Mouse (Mus musculus): Measurements from ENCODE around the gene Pus3.
A peak's percentile ranks its signal among the peaks of the same experiment; 100 is the strongest.
"Not testable (repeated sequence)": the region's sequence is repeated elsewhere in the genome, so short reads cannot be mapped to it uniquely, and the experiment has no call there.

Gene Pus3

GRCm38 (mm10) chr9:35545704-35546103 lies 12.7 kb upstream of the Pus3 start:
- DNase-seq (ENCODE audit: low spot score) = no peak

DNA sequence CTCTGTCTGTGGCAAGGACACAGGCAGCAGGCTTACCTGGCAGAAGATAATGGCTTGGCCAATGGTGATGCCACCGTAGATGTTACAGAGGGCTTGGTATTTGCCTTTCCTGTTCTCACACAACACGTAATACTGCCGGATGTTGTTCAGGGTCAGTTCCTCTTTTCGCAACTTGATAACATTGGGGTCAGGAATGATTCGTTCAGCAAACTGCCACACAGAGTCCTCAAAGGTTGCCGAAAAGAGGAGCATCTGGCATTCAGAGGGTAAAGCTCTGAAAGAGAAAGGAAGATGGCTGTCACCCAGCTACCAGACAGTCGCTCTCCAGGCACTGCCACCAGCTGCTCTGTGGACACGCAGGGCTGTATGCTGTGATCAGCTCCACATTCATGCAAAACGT lies 11.7 kb upstream of the Pus3 start:
- DNase-seq (ENCODE audit: low spot score) = no peak

DNA sequence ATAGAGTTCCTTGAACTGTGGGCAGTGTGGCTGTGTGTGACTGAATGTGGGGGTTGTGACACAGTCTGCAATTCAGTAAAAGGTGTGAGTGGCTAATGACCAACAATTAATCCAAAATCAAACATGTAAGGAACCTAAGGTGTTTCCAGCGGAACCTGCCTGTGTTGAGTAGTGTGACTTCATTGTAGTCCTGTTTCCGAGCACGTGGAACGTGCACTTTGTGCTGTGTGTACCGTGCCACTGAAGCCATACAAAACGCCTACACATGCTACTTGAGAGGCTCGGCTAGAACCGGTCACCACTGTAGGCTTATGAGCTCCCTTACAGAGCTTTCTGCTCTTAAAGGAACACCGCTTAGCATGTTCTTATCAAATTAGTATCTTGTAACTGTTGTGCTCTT lies 9.9 kb upstream of the Pus3 start:
- no peak for DNase-seq (ENCODE audit: low spot score)

GRCm38 (mm10) chr9:35556494-35557102 lies 1.8 kb upstream of the Pus3 start:
- no peak for DNase-seq (ENCODE audit: low spot score)

DNA sequence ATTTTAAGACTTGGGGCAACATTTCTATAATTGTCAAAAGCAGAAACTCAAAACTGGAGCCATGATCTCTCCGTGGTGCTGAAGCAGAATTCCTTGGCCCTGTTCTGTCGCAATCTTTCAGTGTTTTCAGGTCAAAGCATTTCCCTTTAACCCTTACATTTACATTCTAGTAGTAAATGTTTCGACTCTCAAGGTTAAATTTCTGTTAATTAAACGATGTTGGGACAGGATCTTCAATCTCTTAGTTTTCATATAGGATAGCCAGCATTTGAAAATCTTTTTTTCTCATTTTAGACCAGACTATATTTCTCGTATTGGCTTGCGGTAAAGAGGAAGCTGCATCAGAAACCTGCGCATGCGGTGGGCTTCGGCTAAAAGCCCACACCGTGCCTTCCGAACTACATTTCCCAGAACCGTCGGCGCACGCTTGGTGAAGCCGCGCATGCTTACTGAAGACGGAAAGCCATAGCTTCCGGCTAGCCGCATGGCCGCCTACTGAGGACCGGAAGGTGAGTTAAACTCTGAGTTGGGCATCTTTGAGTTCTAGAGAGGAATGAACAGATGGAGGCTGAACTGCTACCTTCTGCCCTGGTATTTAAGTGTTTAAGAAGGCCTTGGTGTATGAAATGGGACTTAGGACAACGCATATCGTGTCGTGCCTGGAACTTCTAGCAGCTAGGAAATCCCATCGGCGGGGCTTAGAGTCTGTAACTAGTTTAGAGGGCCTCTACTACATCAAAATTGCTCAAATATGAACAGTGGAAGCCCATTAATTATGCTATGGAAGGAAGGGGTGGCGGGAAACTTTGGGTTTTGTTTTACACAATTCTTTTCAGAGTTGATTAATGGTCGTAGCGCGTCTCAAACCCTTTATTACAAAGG lies 855 bp downstream of the Pus3 start:
- DNase-seq (ENCODE audit: low spot score) = peak; percentile 76

DNA sequence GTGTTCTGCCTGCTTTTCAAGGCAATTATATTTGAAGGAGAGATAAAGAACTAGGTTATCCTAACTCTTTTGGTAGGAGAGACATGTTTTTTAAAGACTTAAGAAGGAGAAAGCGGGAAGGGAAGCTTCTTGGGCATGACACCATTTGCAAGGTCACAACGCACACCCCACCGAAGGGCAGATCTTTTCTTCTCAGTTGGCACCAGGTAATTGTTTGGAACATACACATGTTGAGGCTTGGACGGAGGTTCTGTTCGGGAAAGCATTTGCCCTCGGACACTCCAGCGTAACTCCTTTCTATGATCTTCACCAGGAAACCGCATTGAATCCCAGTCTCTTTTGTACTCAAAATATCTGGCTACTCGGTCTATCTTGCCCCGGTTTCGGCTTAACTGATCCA lies 2.7 kb downstream of the Pus3 start:
- DNase-seq (ENCODE audit: low spot score) = no peak

GRCm38 (mm10) chr9:35561583-35561982 lies 3.2 kb downstream of the Pus3 start:
- no peak for DNase-seq (ENCODE audit: low spot score)

GRCm38 (mm10) chr9:35564536-35565240 lies 6.3 kb downstream of the Pus3 start:
- DNase-seq (ENCODE audit: low spot score) = no peak

GRCm38 (mm10) chr9:35567995-35568394 lies 9.6 kb downstream of the Pus3 start:
- no peak for DNase-seq (ENCODE audit: low spot score)

GRCm38 (mm10) chr9:35569571-35570534 lies 11.5 kb downstream of the Pus3 start, which contains the start of the genes Pate2 and Hyls1:
Gene Pate2, plus strand, starts transcription at chr9:35570284.
Gene Hyls1, minus strand, starts transcription at chr9:35570398.
- DNase-seq (ENCODE audit: low spot score) = peak; percentile 95

DNA sequence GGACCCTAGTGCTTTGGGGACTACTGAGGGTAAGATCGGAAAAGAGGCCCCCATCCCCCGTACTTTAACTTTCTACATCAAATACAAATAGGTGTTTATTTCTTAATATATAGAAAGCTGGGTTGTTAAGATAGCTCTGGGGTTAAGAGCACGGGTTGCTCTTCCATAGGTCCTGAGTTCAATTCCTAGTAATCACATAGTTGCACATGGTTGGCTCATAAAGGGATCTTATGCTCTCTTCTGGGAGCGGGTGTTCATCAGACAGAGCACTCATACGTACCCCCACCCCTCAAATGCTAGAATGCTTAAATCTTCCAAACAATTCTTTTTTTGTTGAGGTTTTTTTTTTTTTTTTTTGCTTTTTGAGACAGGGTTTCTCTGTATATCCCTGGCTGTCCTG lies 12.3 kb downstream of the Pus3 start:
- no peak for DNase-seq (ENCODE audit: low spot score)

- DNase-seq (ENCODE audit: low spot score) = peak; percentile 48
Measured at GRCm38 (mm10) chr9:35574416-35574815, 16.0 kb downstream of the Pus3 start.

GRCm38 (mm10) chr9:35587674-35588073 lies 29.3 kb downstream of the Pus3 start:
- DNase-seq (ENCODE audit: low spot score) = no peak

- peak; percentile 58 for DNase-seq (ENCODE audit: low spot score)
Measured at GRCm38 (mm10) chr9:35592903-35593302, 34.5 kb downstream of the Pus3 start.

DNA sequence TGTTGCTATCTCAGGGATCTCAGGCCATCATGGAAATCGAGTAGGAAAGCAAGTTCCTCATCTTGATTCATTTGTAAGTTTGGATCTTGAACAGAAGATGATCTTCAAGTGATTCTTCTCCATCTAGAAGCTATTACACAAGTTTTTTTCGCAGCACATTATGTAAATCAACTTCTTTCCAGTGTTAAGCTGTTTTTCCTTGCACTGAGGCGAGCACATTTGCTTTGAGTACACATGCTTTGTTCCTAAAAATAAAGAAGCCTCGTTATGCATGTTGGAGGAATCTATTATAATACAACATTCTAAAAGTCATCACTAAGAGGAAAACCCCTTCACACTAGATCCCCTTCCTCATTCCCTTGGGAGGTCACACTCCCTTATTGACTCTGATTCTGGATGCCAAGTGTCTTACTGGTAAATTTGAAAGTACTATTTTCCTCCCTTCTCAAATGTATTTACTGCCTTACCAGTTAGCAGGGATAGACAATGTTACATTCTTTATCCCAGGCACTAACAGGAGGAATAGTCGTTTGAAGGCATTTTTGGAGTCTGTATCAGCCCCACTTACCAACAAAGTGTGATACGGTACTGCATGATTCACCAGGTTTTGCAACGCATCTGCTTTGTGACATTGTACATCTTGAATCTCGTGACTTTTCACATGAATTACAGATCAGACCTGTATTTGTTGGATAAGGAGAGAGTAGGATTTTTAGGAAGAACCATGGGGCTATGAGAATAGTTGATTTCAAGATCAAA lies 49.4 kb downstream of the Pus3 start:
- DNase-seq (ENCODE audit: low spot score) = no peak

- DNase-seq (ENCODE audit: low spot score) = no peak
Measured at GRCm38 (mm10) chr9:35611841-35612240, 53.4 kb downstream of the Pus3 start, which contains the start of gene Pate4. Gene Pate4, minus strand, starts transcription at chr9:35611941.

DNA sequence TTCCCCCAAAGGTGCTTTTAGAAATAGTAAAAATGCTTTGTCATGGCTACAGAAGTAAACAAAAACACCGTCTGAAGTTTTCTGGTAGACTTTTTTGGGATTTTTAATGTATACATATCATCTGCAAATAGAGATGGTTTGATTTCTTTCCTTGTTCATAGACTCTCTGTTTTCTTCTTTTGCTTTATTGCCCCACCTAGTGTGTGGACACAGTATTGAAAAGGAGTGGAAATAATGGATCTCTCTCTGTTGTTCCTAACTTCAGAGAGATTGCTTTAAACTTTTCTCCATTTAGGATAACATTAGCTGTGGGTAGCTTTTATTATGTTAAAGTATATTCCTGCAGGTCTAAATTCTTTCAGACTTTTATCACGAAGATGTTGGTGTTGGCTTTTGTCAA lies 55.6 kb downstream of the Pus3 start:
- no peak for DNase-seq (ENCODE audit: low spot score)

DNA sequence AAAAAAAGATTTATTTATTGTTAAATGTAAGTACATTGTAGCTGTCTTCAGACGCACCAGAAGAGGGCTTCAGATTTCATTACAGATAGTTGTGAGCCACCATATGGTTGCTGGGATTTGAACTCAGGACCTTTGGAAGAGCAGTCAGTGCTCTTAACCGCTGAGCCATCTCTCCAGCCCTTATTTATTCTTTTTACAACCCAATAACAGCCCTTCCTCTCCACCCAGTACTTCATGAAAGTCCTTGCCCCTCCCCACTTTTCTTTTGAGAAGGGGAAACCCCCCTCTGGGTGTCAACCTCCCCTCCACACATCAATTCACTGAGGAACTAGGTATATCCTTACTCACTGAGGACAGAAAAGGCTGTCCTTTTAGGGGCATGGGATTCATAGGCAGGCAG lies 58.4 kb downstream of the Pus3 start:
- not testable (repeated sequence) for DNase-seq (ENCODE audit: low spot score)

All from testis, postnatal 10 days (tissue).